Mouse (Mus musculus) liver, embryonic 15.5 days (tissue): ENCODE data around the gene Mrpl9. TPM values are rescaled to one million over a fixed set of nuclear protein-coding genes. Genes with fewer than 3 reads are reported as not detected.
A peak's percentile ranks its signal among the peaks of the same experiment; 100 is the strongest.

Experiments used
- ATAC-seq: fragments of 200-750 bp; cut with Nextera tagmentation; 2 replicates; pipeline ENCODE4 v1.8.0; 2017; ENCODE audit warnings: moderate number of reproducible peaks, mild to moderate bottlenecking, moderate library complexity; ENCODE audit not compliant: insufficient read depth
- H3K27ac ChIP-seq: fragments of 300-500 bp; sonication (generic); replicated peaks from 2 replicates; pipeline ENCODE4 v1.5.1; 2015; ENCODE audit warnings: mild to moderate bottlenecking, inconsistent platforms
- H3K27me3 ChIP-seq: fragments of 300-500 bp; sonication (generic); 2 replicates; pipeline ENCODE4 v1.6.1; 2015; ENCODE audit warnings: mild to moderate bottlenecking, inconsistent platforms
- H3K36me3 ChIP-seq: fragments of 300-500 bp; sonication (generic); replicated peaks from 2 replicates; pipeline ENCODE4 v1.6.1; 2015; ENCODE audit warnings: moderate library complexity, mild to moderate bottlenecking, inconsistent platforms
- H3K4me1 ChIP-seq: fragments of 300-500 bp; sonication (generic); replicated peaks from 2 replicates; pipeline ENCODE4 v1.6.1; 2015; ENCODE audit warnings: inconsistent platforms
- H3K4me2 ChIP-seq: fragments of 300-500 bp; sonication (generic); 2 replicates; pipeline ENCODE4 v1.6.1; 2015; ENCODE audit warnings: moderate library complexity, mild to moderate bottlenecking, inconsistent platforms
- H3K4me3 ChIP-seq: fragments of 300-500 bp; sonication (generic); replicated peaks from 2 replicates; pipeline ENCODE4 v1.5.1; 2015; ENCODE audit warnings: mild to moderate bottlenecking, inconsistent platforms
- H3K9ac ChIP-seq: fragments of 300-500 bp; sonication (generic); 2 replicates; pipeline ENCODE4 v1.6.1; 2015; ENCODE audit warnings: moderate library complexity, mild to moderate bottlenecking, inconsistent platforms
- H3K9me3 ChIP-seq: fragments of 300-500 bp; sonication (generic); replicated peaks from 2 replicates; pipeline ENCODE4 v1.6.1; 2016; ENCODE audit warnings: inconsistent platforms
- WGBS: fragments of 180-500 bp; shearing (Covaris S2); methylation state at CpG from one replicate; pipeline ENCODE4 v1.1.7; 2015; ENCODE audit warnings: mixed read lengths; ENCODE audit not compliant: insufficient replicate concordance; 5-methylcytosine and 5-hydroxymethylcytosine counted together
- polyA plus RNA-seq: library from polyadenylated mRNA; unstranded; fragments of >200 nt; fragmentation: Nextera tagmentation; extraction: Ambion mirVana; gene quantifications from 2 replicates; pipeline ENCODE4 v1.2.1, GENCODE M21; 2015

The Mrpl9 gene
- polyA plus RNA-seq, 1 experiment from 2014 or later = 33.0 TPM

GRCm38 (mm10) chr3:94413031-94413679 lies 30.0 kb upstream of the Mrpl9 start, which contains the start of gene Tdrkh:
Gene Tdrkh (plus strand): TSS chr3:94413273.
- ATAC-seq = peak; percentile 97
- H3K4me1 ChIP-seq = peaks cover 16% of the 10 kb centered on the region
- 10% methylated on average over 52 of the region's 52 CpGs for WGBS
- peaks cover 14% of the 10 kb centered on the region; the same call in 1 of the 2 replicates for H3K27me3 ChIP-seq
- H3K9me3 ChIP-seq = no peaks in the 10 kb centered on the region
- H3K36me3 ChIP-seq = no peaks in the 10 kb centered on the region
- H3K4me2 ChIP-seq = peak within 1 kb of the TSS; percentile 88
- peak within 1 kb of the TSS; percentile 47 for H3K9ac ChIP-seq
- peak within 1 kb of the TSS; percentile 61 for H3K4me3 ChIP-seq
- 0 out of 2 replicates have a peak within 1 kb of the TSS, but pooled peaks have one; percentile 16 for H3K27ac ChIP-seq

DNA sequence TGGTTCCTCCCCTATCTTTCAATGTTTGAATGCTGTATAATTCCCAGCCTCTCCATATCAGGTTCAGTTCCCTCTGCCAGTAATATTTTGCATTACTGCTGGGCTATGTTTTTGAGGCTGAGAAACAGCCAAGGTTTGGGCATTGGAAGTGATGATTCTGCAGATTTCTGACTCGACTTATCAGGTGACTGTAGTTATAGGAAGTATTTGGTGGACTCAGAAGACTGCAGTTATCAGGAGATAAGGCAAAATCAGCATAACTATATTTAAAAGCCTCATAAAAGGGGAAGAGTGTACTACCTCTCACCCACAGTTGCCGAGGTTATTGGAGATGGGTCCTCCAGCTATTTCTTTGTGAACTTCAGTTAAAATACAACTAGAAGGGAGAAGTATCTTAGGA lies 12.1 kb upstream of the Mrpl9 start:
- Histone ChIP-seq H3K4me2 (no peak overlapping the region), H3K4me1 (no peaks in the 10 kb centered on the region; the same call in 1 of the 2 replicates), H3K4me3 (no peak overlapping the region), H3K9ac (no peak overlapping the region), H3K9me3 (no peaks in the 10 kb centered on the region), H3K36me3 (no peaks in the 10 kb centered on the region), H3K27me3 (no peaks in the 10 kb centered on the region), H3K27ac (no peak overlapping the region)
- 8% methylated on average over 2 of the region's 2 CpGs for WGBS
- no peak for ATAC-seq

GRCm38 (mm10) chr3:94434305-94434704 lies 8.8 kb upstream of the Mrpl9 start:
- Histone ChIP-seq H3K9me3 (no peaks in the 10 kb centered on the region), H3K27ac (no peak overlapping the region), H3K27me3 (no peaks in the 10 kb centered on the region), H3K9ac (no peak overlapping the region), H3K4me1 (no peaks in the 10 kb centered on the region; the same call in 1 of the 2 replicates), H3K36me3 (no peaks in the 10 kb centered on the region), H3K4me2 (no peak overlapping the region), H3K4me3 (no peak overlapping the region)
- WGBS = 66% methylated on average over 2 of the region's 2 CpGs
- ATAC-seq = peak; percentile 52; the same call in 1 of the 2 replicates

GRCm38 (mm10) chr3:94436420-94436819 lies 6.7 kb upstream of the Mrpl9 start:
- Histone ChIP-seq H3K4me1 (no peaks in the 10 kb centered on the region; the same call in 1 of the 2 replicates), H3K36me3 (no peaks in the 10 kb centered on the region), H3K27ac (no peak overlapping the region), H3K9ac (no peak overlapping the region), H3K27me3 (peaks cover 7% of the 10 kb centered on the region), H3K4me2 (no peak overlapping the region), H3K4me3 (no peak overlapping the region), H3K9me3 (no peaks in the 10 kb centered on the region)
- WGBS = 71% methylated on average over 9 of the region's 9 CpGs
- ATAC-seq = no peak

DNA sequence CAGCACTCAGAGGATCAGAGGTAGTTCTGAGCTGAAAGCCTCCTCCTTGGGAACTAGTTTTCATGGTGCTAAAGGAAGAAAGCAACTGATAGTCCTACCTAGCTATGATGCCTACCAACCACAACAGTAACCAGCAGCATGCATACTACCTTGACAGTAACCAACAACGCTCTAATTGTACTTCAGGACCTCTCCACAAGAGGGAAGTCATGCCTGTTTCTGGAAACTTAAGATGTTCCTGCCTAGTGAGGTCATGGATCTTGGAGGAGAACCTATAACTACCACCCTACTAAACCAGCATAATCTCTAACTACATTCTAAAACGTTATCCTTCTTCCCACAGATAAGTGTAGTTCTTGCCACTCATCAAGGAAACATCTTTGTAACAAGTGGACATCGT lies 1.9 kb upstream of the Mrpl9 start:
- ATAC-seq = no peak
- Histone ChIP-seq H3K4me2 (no peak overlapping the region), H3K9me3 (no peaks in the 10 kb centered on the region), H3K4me1 (peaks cover 14% of the 10 kb centered on the region), H3K4me3 (no peak overlapping the region), H3K36me3 (peaks cover 15% of the 10 kb centered on the region), H3K27ac (no peak overlapping the region), H3K9ac (no peak overlapping the region), H3K27me3 (peaks cover 7% of the 10 kb centered on the region)
- whole genome bisulfite sequencing = 35% methylated on average over 3 of the region's 3 CpGs

- Histone ChIP-seq H3K9me3 (no peaks in the 10 kb centered on the region), H3K9ac (peak within 1 kb of the TSS; percentile 94), H3K27me3 (peaks cover 7% of the 10 kb centered on the region), H3K27ac (peak within 1 kb of the TSS; percentile 77), H3K4me3 (peak within 1 kb of the TSS; percentile 98), H3K4me2 (peak within 1 kb of the TSS; percentile 85), H3K36me3 (peaks cover 39% of the 10 kb centered on the region), H3K4me1 (peaks cover 14% of the 10 kb centered on the region)
- ATAC-seq = peak; percentile 73
- 0% methylated on average over 24 of the region's 24 CpGs for WGBS
Observed at GRCm38 (mm10) chr3:94443597-94443964, 463 bp downstream of the Mrpl9 start, which contains the start of gene Oaz3. Gene Oaz3 (minus strand): TSS chr3:94443915.

- Histone ChIP-seq H3K4me2 (no peak overlapping the region), H3K27ac (no peak overlapping the region), H3K9ac (no peak overlapping the region), H3K27me3 (no peaks in the 10 kb centered on the region), H3K4me3 (no peak overlapping the region), H3K36me3 (peaks cover 53% of the 10 kb centered on the region), H3K4me1 (peaks cover 6% of the 10 kb centered on the region), H3K9me3 (no peaks in the 10 kb centered on the region)
- no peak for ATAC-seq
- 81% methylated on average over 2 of the region's 2 CpGs for WGBS
Observed at GRCm38 (mm10) chr3:94449377-94449776, 6.3 kb downstream of the Mrpl9 start.

GRCm38 (mm10) chr3:94456529-94457000 lies 13.4 kb downstream of the Mrpl9 start:
- H3K27ac ChIP-seq = no peak overlapping the region
- H3K4me3 ChIP-seq = peak overlapping the region; percentile 22
- H3K4me1 ChIP-seq = peaks cover 5% of the 10 kb centered on the region
- no peak overlapping the region for H3K9ac ChIP-seq
- peak overlapping the region; percentile 53 for H3K4me2 ChIP-seq
- 2% methylated on average over 12 of the region's 12 CpGs for WGBS
- H3K36me3 ChIP-seq = no peaks in the 10 kb centered on the region
- ATAC-seq = 0 out of 2 replicates have a peak, but pooled peaks have one; percentile 34
- H3K27me3 ChIP-seq = peaks cover 6% of the 10 kb centered on the region; the same call in 1 of the 2 replicates
- H3K9me3 ChIP-seq = no peaks in the 10 kb centered on the region

DNA sequence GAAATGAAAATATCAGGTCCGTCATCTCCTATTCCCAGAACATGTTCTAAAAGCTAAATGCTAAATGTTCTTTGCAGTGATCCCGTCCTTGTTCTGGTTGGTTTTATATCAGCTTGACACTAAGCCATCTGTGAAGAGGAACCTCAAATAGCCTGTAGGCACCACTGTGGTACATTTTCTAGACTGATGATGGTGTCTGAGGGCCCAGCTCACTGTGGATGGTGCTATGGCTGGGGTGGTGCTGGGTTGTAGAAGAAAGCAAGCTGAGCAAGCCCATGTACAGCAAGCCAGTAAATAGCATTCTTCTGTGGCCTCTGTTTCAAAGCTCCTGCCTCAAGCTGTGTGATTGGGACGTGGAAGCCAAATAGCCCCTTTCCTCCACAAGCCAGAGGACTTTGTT lies 13.9 kb downstream of the Mrpl9 start:
- Histone ChIP-seq H3K4me3 (no peak overlapping the region), H3K27ac (no peak overlapping the region), H3K9me3 (no peaks in the 10 kb centered on the region), H3K4me1 (peaks cover 5% of the 10 kb centered on the region), H3K4me2 (no peak overlapping the region), H3K9ac (no peak overlapping the region), H3K27me3 (peaks cover 6% of the 10 kb centered on the region; the same call in 1 of the 2 replicates), H3K36me3 (no peaks in the 10 kb centered on the region)
- WGBS = 60% methylated on average over 3 of the region's 3 CpGs
- no peak for ATAC-seq

DNA sequence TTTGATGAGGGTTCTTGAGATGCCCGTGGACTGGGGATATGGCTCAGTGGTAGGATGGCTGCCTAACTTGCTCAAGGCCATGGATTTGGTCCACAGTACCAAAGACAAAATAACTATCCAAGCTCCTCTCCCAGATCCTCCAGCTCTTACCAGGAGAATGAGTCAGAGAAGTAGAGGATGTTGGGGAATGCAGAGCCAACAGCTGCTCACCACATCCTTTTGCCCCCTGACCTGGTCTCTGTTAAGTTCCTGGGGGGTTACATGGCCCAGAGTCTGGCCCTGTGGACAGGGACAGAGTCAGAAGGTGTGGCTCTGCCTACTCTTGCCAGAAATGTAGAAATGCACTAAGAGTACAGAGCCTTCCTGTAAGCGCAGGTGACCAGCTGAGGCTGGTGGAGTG lies 16.7 kb downstream of the Mrpl9 start:
- H3K27ac ChIP-seq = no peak overlapping the region
- peaks cover 6% of the 10 kb centered on the region; the same call in 1 of the 2 replicates for H3K27me3 ChIP-seq
- no peak overlapping the region for H3K4me2 ChIP-seq
- no peak overlapping the region for H3K9ac ChIP-seq
- H3K4me3 ChIP-seq = no peak overlapping the region
- no peaks in the 10 kb centered on the region for H3K9me3 ChIP-seq
- 70% methylated on average over 2 of the region's 2 CpGs for WGBS
- H3K4me1 ChIP-seq = peaks cover 5% of the 10 kb centered on the region
- no peaks in the 10 kb centered on the region for H3K36me3 ChIP-seq
- no peak for ATAC-seq

DNA sequence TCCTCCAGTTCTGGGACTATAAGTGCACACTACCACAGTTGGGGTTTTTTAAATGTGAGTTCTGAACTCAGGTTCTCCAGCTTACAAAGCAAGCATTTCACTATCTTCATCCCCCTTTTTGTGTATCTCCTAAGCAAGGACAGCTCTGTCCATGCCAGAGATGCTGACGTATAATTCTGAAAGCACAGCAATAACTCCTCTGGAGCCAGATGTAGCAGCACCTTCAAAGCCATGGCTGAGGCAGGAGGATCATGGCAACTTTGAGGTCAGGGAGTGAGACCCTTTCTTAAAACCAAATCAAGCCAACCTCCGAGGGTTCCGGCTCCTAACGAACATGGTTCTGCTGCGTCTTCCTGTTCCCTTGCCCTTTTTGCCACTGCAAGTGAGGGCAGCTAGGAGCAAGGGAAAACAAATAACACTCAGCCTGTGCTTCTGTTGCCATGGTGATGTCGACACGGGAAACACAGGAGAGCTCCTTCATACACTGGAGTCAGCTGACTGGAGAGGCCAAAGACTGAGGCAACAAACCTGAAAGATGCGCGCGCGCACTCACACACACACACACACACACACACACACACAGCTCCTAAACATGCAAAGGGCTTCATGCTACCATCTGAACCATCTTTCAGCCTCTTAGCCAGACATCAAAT lies 20.9 kb downstream of the Mrpl9 start:
- H3K36me3 ChIP-seq = no peaks in the 10 kb centered on the region
- H3K9ac ChIP-seq = no peak overlapping the region
- H3K27ac ChIP-seq = no peak overlapping the region
- whole genome bisulfite sequencing = 66% methylated on average over 11 of the region's 11 CpGs
- H3K4me1 ChIP-seq = no peaks in the 10 kb centered on the region
- no peak overlapping the region for H3K4me2 ChIP-seq
- ATAC-seq = no peak
- H3K4me3 ChIP-seq = no peak overlapping the region
- no peaks in the 10 kb centered on the region for H3K9me3 ChIP-seq
- peaks cover 3% of the 10 kb centered on the region; the same call in 1 of the 2 replicates for H3K27me3 ChIP-seq
